Mouse (Mus musculus): ENCODE measurements at regions not wholly inside any gene's neighbourhood (a gene's known extent, or its start where the extent isn't known, plus 50 kb on each side); places are given as distances from the start of the nearest gene placed in this dataset.

DNA sequence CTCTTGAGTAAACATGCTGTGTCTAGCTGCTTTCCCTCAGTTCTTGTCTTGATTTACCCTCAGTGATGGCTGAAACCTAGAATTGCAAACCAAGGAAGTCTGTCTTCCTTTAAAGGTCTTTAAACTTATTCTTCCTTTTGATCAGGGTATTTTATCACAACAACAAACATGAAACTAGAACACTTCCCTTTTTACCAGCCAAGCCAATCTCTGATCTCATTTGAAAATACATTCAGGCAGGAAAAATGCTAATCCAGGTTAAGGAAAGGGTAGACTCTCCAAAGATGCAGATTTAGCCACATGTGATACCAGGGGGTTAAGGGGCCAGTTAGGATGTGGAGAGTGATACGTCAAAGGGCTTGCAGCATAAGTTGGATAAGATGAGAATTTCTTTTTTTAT lies 100.4 kb upstream of the Inhba start:
- H3K27ac ChIP-seq (ENCODE audit: insufficient read depth, low read depth, low read length), result no peak overlapping the region
- no peak for TF ChIP-seq POLR2A (IDR thresholded peaks at IDR 0.05; ENCODE audit: borderline replicate concordance, low read depth, low read length)
- TF ChIP-seq CTCF (IDR thresholded peaks at IDR 0.05; ENCODE audit: low read depth, low read length), result no peak
- no peaks in the 10 kb centered on the region for H3K4me1 ChIP-seq (ENCODE audit: control insufficient read depth, insufficient read depth, low read length)
- H3K4me3 ChIP-seq (ENCODE audit: insufficient read depth, low read length), result no peak overlapping the region

DNA sequence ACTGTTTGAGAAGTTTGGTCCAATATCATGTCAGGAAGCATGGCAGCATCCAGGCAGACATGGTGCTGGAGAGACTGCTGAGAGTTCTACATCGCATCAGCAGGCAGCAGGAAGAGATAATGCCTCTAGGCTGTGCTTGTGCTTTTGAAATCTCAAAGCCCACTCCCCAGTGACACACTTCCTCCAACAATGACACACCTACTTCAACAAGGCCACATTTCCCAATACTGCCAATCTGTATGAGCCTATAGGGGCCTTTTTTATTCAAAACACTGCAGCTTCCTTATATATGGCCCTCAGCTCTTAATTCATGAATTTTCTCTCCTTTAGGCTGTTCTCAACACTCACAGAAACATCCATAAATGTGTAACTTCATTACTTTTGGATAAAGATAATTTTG lies 97.4 kb upstream of the Inhba start:
- Histone ChIP-seq H3K4me1 (ENCODE audit: control insufficient read depth, insufficient read depth, low read length) (no peaks in the 10 kb centered on the region), H3K27ac (ENCODE audit: insufficient read depth, low read depth, low read length) (no peak overlapping the region), H3K4me3 (ENCODE audit: insufficient read depth, low read length) (no peak overlapping the region)
- no peak for TF ChIP-seq CTCF (IDR thresholded peaks at IDR 0.05; ENCODE audit: low read depth, low read length)
- no peak for TF ChIP-seq POLR2A (IDR thresholded peaks at IDR 0.05; ENCODE audit: borderline replicate concordance, low read depth, low read length)

DNA sequence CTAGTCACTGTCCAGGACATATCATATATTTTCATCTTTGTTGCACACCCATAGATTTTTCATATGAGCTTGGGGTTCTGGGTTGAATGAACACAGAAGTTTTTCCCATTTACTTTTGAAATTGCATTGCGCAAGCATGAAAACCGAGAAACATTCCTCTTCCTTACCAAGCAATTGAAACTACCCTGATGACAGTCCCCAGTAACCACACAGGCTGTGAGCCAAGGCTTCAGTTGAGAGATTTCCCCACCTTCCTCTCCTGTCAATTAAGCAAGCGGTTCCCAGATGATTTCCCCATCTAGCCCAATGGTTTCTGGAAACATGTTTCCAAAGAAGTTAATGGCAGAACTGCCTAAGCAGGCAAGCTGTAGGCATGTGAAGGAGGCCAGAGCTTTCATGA lies 81.8 kb upstream of the Inhba start:
- Histone ChIP-seq H3K27ac (ENCODE audit: insufficient read depth, low read depth, low read length) (no peak overlapping the region), H3K4me3 (ENCODE audit: insufficient read depth, low read length) (no peak overlapping the region), H3K4me1 (ENCODE audit: control insufficient read depth, insufficient read depth, low read length) (no peaks in the 10 kb centered on the region)
- no peak for TF ChIP-seq CTCF (IDR thresholded peaks at IDR 0.05; ENCODE audit: low read depth, low read length)
- TF ChIP-seq POLR2A (IDR thresholded peaks at IDR 0.05; ENCODE audit: borderline replicate concordance, low read depth, low read length), result no peak

DNA sequence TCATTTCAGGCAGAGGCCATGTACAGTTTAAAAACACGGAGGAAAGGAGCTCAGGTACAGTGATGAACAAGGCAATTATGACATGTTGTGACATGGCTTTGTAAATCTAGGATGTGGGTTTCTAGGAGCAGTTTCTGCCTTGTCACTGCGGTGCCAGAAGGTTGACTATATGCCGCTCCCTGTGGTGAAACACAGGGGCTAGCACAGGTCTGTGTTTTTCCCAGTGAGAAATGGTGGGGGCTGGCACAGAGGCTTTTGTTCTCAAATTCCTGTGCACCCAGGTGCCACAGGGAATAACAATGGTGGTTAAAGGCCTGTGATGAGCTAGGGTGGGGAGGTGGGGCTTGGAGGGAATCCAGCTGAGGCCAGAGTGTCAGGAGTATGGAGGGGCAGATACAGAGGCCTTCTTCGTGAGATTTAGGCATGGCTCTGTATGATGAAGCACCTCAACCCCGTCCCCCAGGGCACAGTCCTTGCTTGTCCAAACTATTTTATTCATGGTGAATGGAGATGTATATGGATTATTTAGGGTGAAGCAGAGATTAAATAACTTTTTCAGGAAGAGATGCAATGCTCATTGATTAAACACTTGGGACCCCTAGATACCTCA lies 80.0 kb upstream of the Inhba start:
- Histone ChIP-seq H3K4me1 (ENCODE audit: control insufficient read depth, insufficient read depth, low read length) (no peaks in the 10 kb centered on the region), H3K27ac (ENCODE audit: insufficient read depth, low read depth, low read length) (no peak overlapping the region), H3K4me3 (ENCODE audit: insufficient read depth, low read length) (no peak overlapping the region)
- TF ChIP-seq POLR2A (IDR thresholded peaks at IDR 0.05; ENCODE audit: borderline replicate concordance, low read depth, low read length) (no peak), CTCF (IDR thresholded peaks at IDR 0.05; ENCODE audit: low read depth, low read length) (no peak)

DNA sequence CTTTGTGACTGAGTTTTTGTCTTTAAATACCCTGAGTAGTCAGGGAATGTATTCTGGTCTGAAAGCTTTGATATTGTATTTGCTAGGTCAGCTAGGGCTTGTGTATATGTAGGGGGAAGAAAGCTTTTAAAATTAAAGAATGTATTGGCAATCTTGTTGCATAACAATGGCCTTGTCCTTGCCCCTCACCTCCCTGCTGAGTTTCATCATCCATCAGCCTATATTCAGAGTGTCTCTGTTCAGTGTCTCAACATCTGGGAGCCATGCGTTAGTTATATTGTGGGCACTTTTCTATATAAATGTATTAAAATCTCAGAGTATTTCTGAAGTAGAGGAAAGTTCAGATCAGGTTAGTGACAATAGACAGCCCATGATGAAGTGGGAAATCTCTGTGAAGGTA lies 76.0 kb upstream of the Inhba start:
- Histone ChIP-seq H3K27ac (ENCODE audit: insufficient read depth, low read depth, low read length) (no peak overlapping the region), H3K4me1 (ENCODE audit: control insufficient read depth, insufficient read depth, low read length) (no peaks in the 10 kb centered on the region), H3K4me3 (ENCODE audit: insufficient read depth, low read length) (no peak overlapping the region)
- TF ChIP-seq POLR2A (IDR thresholded peaks at IDR 0.05; ENCODE audit: borderline replicate concordance, low read depth, low read length) (no peak), CTCF (IDR thresholded peaks at IDR 0.05; ENCODE audit: low read depth, low read length) (no peak)

DNA sequence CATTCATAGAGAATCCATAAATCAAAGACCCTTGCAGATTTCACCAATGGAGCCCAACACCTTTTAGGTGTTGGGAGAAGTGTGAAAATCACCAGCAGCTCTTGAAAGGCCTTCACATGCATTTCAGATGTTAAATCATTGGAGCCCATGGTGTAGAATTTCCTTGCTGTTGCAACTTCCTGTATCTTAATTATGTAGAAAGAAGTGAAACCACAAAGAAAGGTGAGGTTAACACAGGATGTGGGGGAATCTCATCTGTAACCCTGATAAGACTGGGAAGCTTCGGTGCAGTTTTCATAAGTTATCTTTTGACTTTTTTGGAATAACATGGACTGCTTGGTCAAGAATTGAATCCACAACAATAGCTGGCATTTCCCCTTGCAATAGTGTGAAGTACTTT lies 75.5 kb upstream of the Inhba start:
- H3K4me3 ChIP-seq (ENCODE audit: insufficient read depth, low read length), result no peak overlapping the region
- no peak overlapping the region for H3K27ac ChIP-seq (ENCODE audit: insufficient read depth, low read depth, low read length)
- H3K4me1 ChIP-seq (ENCODE audit: control insufficient read depth, insufficient read depth, low read length), result no peaks in the 10 kb centered on the region
- TF ChIP-seq POLR2A (IDR thresholded peaks at IDR 0.05; ENCODE audit: borderline replicate concordance, low read depth, low read length) (no peak), CTCF (IDR thresholded peaks at IDR 0.05; ENCODE audit: low read depth, low read length) (no peak)

DNA sequence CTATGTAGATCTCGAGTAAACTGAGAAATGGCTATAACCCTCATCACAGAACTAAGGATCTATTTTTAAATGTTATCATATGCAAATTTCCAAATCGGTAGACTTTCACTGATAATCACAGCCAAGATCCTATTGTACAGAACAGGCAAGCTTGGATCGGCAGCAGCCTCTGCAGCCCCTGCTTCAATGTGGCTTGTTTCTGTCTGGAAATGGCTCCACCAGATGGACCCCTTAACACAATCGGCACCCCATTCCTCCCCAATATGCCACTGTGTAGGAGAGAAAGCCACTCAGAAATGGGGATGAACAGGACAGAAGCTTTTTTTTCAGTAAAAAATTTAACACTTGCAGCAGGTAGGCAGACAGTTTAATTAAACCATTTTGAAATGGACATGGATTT lies 61.5 kb upstream of the Inhba start:
- no peaks in the 10 kb centered on the region for H3K4me1 ChIP-seq (ENCODE audit: control insufficient read depth, insufficient read depth, low read length)
- H3K4me3 ChIP-seq (ENCODE audit: insufficient read depth, low read length), result no peak overlapping the region
- TF ChIP-seq POLR2A (IDR thresholded peaks at IDR 0.05; ENCODE audit: borderline replicate concordance, low read depth, low read length) (no peak), CTCF (IDR thresholded peaks at IDR 0.05; ENCODE audit: low read depth, low read length) (no peak)
- no peak overlapping the region for H3K27ac ChIP-seq (ENCODE audit: insufficient read depth, low read depth, low read length)

DNA sequence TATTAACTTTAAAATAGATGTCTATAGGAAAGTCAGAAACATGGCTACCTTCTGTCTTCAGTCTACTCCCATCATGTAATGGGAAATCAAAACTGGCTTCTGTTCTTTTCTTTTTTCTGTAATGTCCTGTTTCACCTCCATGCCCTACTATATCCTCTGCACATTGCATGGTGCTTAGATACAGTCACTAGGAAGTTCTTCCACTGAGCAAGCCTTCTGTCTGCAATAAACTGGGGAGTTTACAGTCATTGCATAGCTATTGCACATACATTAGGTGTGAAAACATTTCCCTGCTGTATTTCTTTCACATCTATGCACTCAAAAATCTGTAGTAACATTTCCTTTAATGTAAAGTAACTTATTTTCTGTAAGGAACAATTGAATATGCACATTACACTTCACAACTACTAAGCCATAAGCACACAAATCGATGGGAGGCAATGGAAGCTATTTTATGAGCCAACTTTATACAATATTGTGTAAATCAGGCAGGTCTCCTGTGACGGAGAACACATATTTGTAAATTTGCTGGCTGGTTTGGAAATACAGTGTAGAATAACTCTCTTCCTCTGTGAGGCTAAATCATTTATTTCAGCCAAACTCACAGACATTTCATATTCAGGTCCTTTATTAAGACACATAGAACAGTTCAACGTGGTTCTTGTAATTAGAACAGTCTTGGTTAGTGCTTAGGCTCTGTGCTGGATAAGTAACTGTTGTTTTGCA lies 60.6 kb upstream of the Inhba start:
- no peak overlapping the region for H3K4me3 ChIP-seq (ENCODE audit: insufficient read depth, low read length)
- no peak for TF ChIP-seq POLR2A (IDR thresholded peaks at IDR 0.05; ENCODE audit: borderline replicate concordance, low read depth, low read length)
- no peak for TF ChIP-seq CTCF (IDR thresholded peaks at IDR 0.05; ENCODE audit: low read depth, low read length)
- H3K4me1 ChIP-seq (ENCODE audit: control insufficient read depth, insufficient read depth, low read length), result no peaks in the 10 kb centered on the region
- H3K27ac ChIP-seq (ENCODE audit: insufficient read depth, low read depth, low read length), result no peak overlapping the region
